Mouse (Mus musculus) liver, embryonic 11.5 days (tissue): ENCODE measurements at regions not wholly inside any gene's neighbourhood (a gene's known extent, or its start where the extent isn't known, plus 50 kb on each side); places are given as distances from the start of the nearest gene placed in this dataset.
A peak's percentile ranks its signal among the peaks of the same experiment; 100 is the strongest.

Experiments used
- ATAC-seq: fragments of 200-750 bp; cut with Nextera tagmentation; replicated peaks from 2 replicates; pipeline ENCODE4 v1.8.0; 2017; ENCODE audit warnings: moderate number of reproducible peaks, mild to moderate bottlenecking, moderate TSS enrichment, moderate library complexity; ENCODE audit not compliant: low FRiP score
- DNase-seq: peaks from one replicate; pipeline ENCODE4 v3.0.0-alpha.2; 2017; ENCODE audit warnings: low spot score
- H3K27ac ChIP-seq: fragments of 300-500 bp; sonication (generic); 2 replicates; pipeline ENCODE4 v1.5.1; 2014; ENCODE audit warnings: mild to moderate bottlenecking, low read depth, low read length, control low read depth
- H3K27me3 ChIP-seq: fragments of 300-500 bp; sonication (generic); replicated peaks from 2 replicates; pipeline ENCODE4 v1.6.1; 2014; ENCODE audit warnings: low read length, mixed read lengths; ENCODE audit not compliant: control insufficient read depth, insufficient read depth
- H3K36me3 ChIP-seq: fragments of 300-500 bp; sonication (generic); 2 replicates; pipeline ENCODE4 v1.6.1; 2014; ENCODE audit warnings: mild to moderate bottlenecking, low read length, moderate library complexity, mixed read lengths; ENCODE audit not compliant: control insufficient read depth, insufficient read depth
- H3K4me1 ChIP-seq: fragments of 300-500 bp; sonication (generic); replicated peaks from 2 replicates; pipeline ENCODE4 v1.6.1; 2014; ENCODE audit warnings: low read length, mixed read lengths; ENCODE audit not compliant: control insufficient read depth, insufficient read depth
- H3K4me2 ChIP-seq: fragments of 300-500 bp; sonication (generic); 2 replicates; pipeline ENCODE4 v1.6.1; 2014; ENCODE audit warnings: mild to moderate bottlenecking, control low read depth, moderate library complexity
- H3K4me3 ChIP-seq: fragments of 300-500 bp; sonication (generic); 2 replicates; pipeline ENCODE4 v1.5.1; 2014; ENCODE audit warnings: low read depth, low read length, control low read depth
- H3K9ac ChIP-seq: fragments of 300-500 bp; sonication (generic); 2 replicates; pipeline ENCODE4 v1.6.1; 2014; ENCODE audit warnings: low read depth, low read length, control low read depth
- H3K9me3 ChIP-seq: fragments of 300-500 bp; sonication (generic); 2 replicates; pipeline ENCODE4 v1.6.1; 2016; ENCODE audit warnings: low read length, inconsistent platforms, mixed read lengths; ENCODE audit not compliant: control insufficient read depth
- WGBS: fragments of 180-500 bp; shearing (Covaris S2); extraction: QIAGEN DNeasy Blood & Tissue Kit; methylation state at CpG from one replicate; pipeline ENCODE4 v1.1.7; 2014; 5-methylcytosine and 5-hydroxymethylcytosine counted together

GRCm38 (mm10) chr10:42079775-42080174 lies 61.5 kb upstream of the Armc2 start:
- Histone ChIP-seq H3K4me3 (no peak overlapping the region), H3K9me3 (no peaks in the 10 kb centered on the region), H3K9ac (no peak overlapping the region), H3K27ac (no peak overlapping the region), H3K4me2 (no peak overlapping the region), H3K27me3 (no peaks in the 10 kb centered on the region), H3K36me3 (no peaks in the 10 kb centered on the region), H3K4me1 (peaks cover 4% of the 10 kb centered on the region; the same call in 1 of the 2 replicates)
- peak; percentile 34; the same call in 1 of the 2 replicates for ATAC-seq
- no peak for DNase-seq

- H3K4me3 ChIP-seq, result no peak overlapping the region
- H3K27me3 ChIP-seq, result peaks cover 4% of the 10 kb centered on the region; the same call in 1 of the 2 replicates
- no peak overlapping the region for H3K9ac ChIP-seq
- H3K9me3 ChIP-seq, result no peaks in the 10 kb centered on the region
- WGBS, result 77% methylated on average over 4 of the region's 4 CpGs
- no peak overlapping the region for H3K4me2 ChIP-seq
- H3K4me1 ChIP-seq, result peaks cover 15% of the 10 kb centered on the region
- DNase-seq, result no peak
- H3K36me3 ChIP-seq, result no peaks in the 10 kb centered on the region
- ATAC-seq, result no peak
- no peak overlapping the region for H3K27ac ChIP-seq
Measured at GRCm38 (mm10) chr10:42076711-42077110, 58.5 kb upstream of the Armc2 start.

- Histone ChIP-seq H3K4me1 (peaks cover 26% of the 10 kb centered on the region), H3K9ac (no peak overlapping the region), H3K27ac (no peak overlapping the region), H3K36me3 (no peaks in the 10 kb centered on the region), H3K9me3 (no peaks in the 10 kb centered on the region), H3K4me2 (no peak overlapping the region), H3K4me3 (no peak overlapping the region), H3K27me3 (peaks cover 4% of the 10 kb centered on the region; the same call in 1 of the 2 replicates)
- DNase-seq, result no peak
- no peak for ATAC-seq
- WGBS, result 92% methylated on average over 6 of the region's 6 CpGs
Measured at GRCm38 (mm10) chr10:42075545-42075944, 57.3 kb upstream of the Armc2 start.

DNA sequence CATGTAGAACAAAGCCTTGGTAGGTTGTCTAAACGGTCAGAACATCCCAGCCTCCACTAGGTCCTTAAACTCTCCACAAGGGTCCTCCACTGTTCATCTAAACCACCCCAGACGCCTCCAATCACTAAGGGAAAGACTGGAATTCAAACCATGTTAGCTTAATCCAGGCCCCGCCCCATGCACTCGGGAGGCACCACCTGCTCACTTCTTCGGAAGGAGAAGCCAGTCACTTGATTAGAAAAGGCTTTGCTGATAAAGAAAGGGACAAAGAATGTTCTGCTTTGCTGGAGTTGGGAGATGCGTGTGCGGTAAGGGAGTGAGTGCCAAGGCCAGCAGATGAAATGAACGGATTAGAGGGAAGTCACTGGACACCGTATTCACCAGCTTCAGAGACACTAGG lies 54.5 kb upstream of the Armc2 start:
- Histone ChIP-seq H3K9me3 (no peaks in the 10 kb centered on the region), H3K4me2 (no peak overlapping the region), H3K9ac (no peak overlapping the region), H3K36me3 (no peaks in the 10 kb centered on the region), H3K4me1 (peaks cover 38% of the 10 kb centered on the region), H3K4me3 (no peak overlapping the region), H3K27ac (no peak overlapping the region), H3K27me3 (peaks cover 4% of the 10 kb centered on the region; the same call in 1 of the 2 replicates)
- DNase-seq, result no peak
- no peak; the same call in 1 of the 2 replicates for ATAC-seq
- 27% methylated on average over 9 of the region's 9 CpGs for WGBS

DNA sequence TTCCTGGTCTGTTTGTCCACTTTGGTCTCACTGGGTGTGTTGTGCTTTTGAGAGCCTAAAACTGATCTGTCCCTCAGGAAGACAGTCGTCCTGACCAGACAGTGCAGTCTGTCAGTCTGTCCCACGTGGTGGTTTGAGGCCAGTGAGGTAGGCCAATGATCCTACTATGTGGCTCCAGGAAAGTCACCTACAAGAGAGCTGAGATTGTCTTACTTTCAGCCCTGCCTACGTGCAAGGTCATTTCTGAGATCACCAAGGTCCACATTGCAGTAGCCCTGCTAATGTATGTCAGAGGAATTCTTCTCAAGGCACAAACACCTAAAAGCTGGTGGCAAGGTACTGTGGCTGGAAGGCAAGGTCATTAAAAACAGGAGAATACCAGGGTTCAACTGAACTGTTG lies 53.9 kb upstream of the Armc2 start:
- no peak for DNase-seq
- no peak for ATAC-seq
- no peak overlapping the region for H3K4me2 ChIP-seq
- peaks cover 38% of the 10 kb centered on the region for H3K4me1 ChIP-seq
- H3K4me3 ChIP-seq, result no peak overlapping the region
- 30% methylated on average over 3 of the region's 3 CpGs for WGBS
- peaks cover 4% of the 10 kb centered on the region; the same call in 1 of the 2 replicates for H3K27me3 ChIP-seq
- H3K27ac ChIP-seq, result no peak overlapping the region
- no peak overlapping the region for H3K9ac ChIP-seq
- no peaks in the 10 kb centered on the region for H3K36me3 ChIP-seq
- H3K9me3 ChIP-seq, result no peaks in the 10 kb centered on the region

- Histone ChIP-seq H3K27me3 (peaks cover 4% of the 10 kb centered on the region; the same call in 1 of the 2 replicates), H3K4me2 (peak overlapping the region; percentile 38), H3K9me3 (no peaks in the 10 kb centered on the region), H3K4me3 (no peak overlapping the region), H3K4me1 (peaks cover 38% of the 10 kb centered on the region), H3K36me3 (no peaks in the 10 kb centered on the region), H3K9ac (0 out of 2 replicates have a peak overlapping the region, but pooled peaks have one; percentile 38), H3K27ac (peak overlapping the region; percentile 51)
- DNase-seq (no peak), ATAC-seq (no peak)
- 38% methylated on average over 8 of the region's 8 CpGs for WGBS
Measured at GRCm38 (mm10) chr10:42071404-42072024, 53.3 kb upstream of the Armc2 start.

- Histone ChIP-seq H3K27ac (peak overlapping the region; percentile 51), H3K9me3 (no peaks in the 10 kb centered on the region), H3K36me3 (no peaks in the 10 kb centered on the region), H3K4me1 (peaks cover 38% of the 10 kb centered on the region), H3K27me3 (peaks cover 4% of the 10 kb centered on the region; the same call in 1 of the 2 replicates), H3K4me3 (no peak overlapping the region), H3K9ac (0 out of 2 replicates have a peak overlapping the region, but pooled peaks have one; percentile 38), H3K4me2 (peak overlapping the region; percentile 38)
- WGBS, result 22% methylated on average over 10 of the region's 10 CpGs
- ATAC-seq, result peak; percentile 72
- DNase-seq, result no peak
Measured at GRCm38 (mm10) chr10:42070611-42071403, 52.6 kb upstream of the Armc2 start.

DNA sequence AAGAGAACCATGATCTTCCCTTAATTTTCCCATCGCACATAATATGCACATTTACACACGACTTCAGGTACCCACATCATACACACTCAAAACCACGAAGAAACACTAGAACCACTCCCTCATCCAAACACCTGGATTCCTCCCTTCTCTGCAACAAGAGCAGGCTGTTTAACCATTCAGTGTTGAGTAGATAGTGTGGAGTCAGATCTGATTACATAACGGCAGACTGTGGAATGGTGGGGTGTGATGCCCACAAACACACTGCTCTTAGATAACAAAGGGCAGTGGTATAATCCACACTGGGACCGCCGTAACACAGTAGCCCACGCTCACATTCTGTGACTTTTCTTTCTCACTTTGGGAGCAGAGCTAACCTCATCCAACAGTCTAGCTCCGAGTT lies 51.5 kb upstream of the Armc2 start:
- no peak overlapping the region for H3K4me2 ChIP-seq
- H3K27me3 ChIP-seq, result peaks cover 4% of the 10 kb centered on the region; the same call in 1 of the 2 replicates
- H3K4me1 ChIP-seq, result peaks cover 38% of the 10 kb centered on the region
- 60% methylated on average over 8 of the region's 8 CpGs for WGBS
- ATAC-seq (peak; percentile 48; the same call in 1 of the 2 replicates), DNase-seq (no peak)
- H3K9ac ChIP-seq, result no peak overlapping the region
- no peaks in the 10 kb centered on the region for H3K36me3 ChIP-seq
- no peak overlapping the region for H3K27ac ChIP-seq
- no peaks in the 10 kb centered on the region for H3K9me3 ChIP-seq
- no peak overlapping the region for H3K4me3 ChIP-seq
